Mouse (Mus musculus): Measurements from ENCODE around the gene Scd4.

Scd4 gene

DNA sequence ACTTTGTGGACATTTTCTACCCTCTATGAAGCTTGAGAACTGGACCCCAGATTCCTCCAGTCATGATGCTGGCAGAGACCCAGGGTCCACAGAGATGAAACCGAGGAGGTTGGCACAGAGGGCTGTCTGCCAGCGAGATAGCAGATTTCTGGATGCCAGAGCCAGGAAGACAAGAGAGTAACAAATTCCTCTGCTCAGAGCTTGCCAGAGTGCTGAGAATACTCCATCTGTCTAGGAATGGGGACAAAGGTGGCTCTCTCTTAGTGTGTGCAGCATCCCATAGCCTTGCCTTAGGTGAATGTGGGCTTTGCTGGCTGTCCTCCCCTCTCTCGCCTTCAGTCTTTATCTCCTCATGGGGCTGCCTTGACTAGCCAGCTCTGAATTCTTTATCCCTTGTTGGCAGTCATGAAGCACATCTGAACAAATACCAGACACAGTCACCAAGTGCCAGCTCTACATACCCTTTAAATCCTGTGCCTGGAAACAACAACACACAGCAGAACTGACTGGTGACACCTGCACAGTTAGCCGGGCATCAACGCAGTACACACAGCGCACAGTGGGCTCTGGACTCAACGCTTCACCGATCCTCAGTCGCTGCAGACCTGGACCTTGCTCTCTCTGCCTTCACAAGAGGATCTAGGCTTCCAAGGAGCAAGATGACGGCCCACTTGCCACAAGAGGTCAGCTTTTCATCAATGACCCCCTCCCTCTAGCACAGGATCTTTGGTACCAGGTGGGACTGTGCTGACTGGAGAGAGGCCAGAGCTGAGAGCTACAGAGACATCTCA, at the start of gene Scd4:
Gene Scd4 (plus strand): TSS at position 260 of the 791 bp plus-strand sequence.
- DNase-seq (ENCODE audit: low spot score), result no peak

DNA sequence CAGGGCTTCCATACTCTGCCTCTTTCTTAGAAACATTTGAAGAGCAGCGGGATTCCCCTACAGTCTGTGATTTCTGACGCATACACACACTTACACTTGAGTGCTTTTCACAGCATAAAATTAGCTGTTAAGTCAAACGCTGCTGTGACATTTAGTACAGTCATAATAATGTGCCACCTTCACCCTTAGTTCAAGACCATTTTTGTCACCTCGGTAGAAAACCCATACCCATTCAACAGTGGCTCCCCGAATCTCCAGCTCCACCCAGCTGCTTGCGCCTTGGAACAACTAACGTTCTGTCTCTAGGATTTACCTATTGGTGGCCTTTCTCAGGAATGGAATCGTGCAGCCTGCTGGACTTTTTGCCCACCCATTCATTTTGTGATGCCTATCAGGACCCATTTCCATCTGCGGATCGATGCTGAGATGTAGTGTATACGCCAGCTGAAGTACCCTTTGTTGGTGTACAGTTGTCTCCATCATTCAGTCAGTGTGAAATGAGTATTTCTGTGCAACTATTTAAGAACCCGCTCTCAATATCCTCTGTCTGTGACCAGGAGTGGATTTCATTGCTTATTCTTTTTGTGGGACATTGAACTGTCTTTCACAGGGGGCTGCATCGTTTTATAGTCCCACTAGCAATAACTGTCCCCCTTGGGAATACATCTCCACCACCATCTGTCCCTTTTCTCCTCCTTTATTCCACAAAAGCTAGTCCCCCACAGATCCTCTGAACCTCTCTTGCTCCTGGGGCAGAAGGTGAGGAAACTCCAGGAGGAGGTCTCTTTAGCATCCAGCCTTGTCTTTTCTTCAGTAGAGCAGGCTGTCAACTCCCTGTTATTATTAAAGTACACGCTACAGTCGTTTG, 49.5 kb upstream of the Scd4 start:
- DNase-seq (ENCODE audit: low spot score), result no peak

DNA sequence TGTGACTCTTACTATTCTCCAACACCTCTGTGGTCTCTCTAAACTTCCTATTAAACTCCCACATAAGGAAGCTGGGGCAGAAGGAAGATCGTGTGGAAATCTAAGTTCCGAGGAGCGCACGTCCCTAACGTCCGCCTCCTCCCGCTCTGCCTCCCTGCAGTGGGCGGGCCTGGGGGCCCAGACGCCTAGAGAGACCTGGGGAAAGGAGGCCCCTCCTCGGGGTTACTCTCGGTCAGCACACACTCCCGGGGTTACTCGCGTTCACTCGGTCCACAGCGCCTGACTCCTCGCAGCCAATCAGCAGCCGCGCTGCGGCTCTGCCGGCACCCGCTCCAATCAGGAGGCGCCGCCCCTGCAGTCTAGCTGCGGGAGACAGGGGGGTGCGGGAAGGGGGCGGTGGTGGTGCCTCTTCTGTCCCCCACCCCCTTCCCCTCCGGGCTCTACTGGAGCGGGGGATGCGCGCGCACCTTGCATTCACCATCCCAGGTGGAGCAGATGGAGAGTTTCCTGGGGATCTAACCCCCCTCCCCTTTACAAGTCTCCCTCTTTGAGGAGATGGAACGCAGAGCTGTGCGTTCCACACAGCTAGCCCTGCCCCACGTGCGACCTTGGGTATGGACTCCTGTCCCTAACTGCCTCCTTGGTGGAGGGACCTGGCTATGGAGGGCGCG, 48.7 kb upstream of the Scd4 start:
- peak; percentile 79 for DNase-seq (ENCODE audit: low spot score)

DNA sequence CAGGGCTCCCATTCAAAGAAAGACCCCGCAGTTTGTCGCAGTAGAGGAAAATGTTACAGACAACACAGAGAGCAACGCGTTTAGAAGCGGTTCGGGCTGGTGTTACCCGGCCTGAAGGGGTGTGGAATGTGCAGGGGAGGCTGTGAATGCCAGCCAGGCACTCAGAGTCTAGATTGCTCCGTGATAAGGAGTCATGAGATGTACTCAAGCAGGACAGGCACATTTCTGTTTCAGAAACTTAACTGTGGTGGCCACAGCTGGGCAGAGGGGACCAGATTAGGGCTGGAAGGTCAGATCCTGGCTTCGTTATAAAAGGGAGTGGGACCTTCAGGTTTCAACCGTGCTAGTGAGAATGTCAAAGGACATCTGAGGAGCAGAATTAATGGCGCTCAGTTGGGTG, 48.2 kb upstream of the Scd4 start:
- no peak for DNase-seq (ENCODE audit: low spot score)

DNA sequence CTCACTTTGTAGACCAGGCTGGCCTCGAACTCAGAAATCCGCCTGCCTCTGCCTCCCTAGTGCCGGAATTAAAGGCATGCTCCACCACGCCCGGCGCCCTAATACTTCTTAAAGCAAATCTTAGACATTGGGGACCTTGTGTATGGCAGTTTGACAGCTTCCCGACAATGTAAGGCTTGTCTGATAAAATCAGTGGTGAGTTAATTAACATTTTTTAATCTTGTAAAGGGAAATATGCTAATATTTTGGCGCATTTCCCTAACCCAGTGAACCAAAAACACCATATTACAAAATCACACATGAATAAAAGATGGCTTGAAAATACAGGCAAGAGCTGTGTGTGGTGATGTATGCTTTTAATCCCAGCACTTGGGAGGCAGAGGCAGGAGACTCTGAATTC, 47.3 kb upstream of the Scd4 start:
- DNase-seq (ENCODE audit: low spot score), result no peak

DNA sequence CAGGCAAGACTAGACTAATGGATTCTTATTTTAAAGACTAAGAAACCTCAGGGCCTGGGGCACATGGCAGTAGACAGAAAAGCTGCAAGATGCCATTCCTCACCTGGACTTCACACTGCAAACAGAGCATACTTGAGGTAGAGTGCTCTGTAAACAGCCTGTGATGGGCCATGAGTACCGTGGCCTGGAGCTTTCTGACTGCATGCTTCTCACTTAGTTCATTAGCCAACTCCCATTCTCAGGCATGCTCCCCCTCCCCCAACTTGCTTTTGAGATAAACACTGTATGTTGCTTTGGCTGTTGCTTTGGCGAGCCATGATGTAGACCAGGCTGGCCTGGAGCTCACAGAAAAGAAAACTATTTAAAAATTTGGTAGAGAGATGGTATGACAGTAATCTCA, 46.8 kb upstream of the Scd4 start:
- DNase-seq (ENCODE audit: low spot score), result no peak

DNA sequence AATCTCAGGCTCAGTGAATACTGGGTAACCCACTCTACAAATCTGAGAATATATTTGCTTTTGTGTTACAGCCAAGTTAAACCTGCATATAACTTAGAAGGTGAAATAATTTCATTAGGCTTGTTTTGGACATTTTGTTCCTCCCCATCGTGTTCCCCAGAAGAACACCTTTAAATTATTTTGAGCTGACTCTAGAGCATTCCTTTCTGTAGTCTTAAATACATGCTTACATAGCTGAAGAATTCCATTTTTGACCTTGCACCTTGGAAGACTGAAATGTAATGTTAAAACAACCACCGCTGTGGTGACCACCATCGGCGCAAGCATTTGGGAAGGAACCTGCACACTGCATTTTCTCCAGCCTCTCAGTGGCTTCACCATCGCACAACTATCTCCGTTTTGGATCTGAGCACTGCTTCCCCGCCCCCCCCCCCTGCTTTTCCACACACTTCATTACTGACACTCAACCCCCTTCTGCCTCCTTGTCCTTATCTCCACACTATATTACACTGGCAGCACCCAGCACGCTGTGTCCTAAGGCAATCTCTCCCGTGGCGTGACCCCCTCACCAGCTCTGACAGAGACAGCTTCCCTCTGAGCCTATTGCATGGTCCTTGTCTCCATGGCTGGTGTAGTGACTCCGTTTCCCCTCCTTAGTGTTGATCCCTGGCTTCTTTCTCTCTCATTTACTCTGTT, 45.3 kb upstream of the Scd4 start:
- no peak for DNase-seq (ENCODE audit: low spot score)

DNA sequence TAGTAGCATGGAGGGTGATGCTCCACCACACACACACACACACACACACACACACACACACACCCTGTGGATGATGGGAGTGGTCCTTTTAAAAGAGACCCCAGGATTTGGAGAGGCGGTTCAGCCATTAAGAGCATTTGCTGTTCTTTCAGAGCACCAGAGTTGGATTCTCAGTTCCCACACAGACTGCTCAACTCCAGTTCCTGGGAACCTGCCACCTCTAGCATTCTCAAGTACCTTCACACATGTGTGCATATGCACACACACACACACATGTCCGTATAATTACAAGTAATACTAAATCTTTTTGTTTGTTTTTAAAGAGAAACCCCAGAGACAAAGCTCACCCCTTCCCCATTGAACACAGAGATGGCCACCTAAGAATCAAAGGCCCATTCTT, 40.8 kb upstream of the Scd4 start:
- no peak for DNase-seq (ENCODE audit: low spot score)

DNA sequence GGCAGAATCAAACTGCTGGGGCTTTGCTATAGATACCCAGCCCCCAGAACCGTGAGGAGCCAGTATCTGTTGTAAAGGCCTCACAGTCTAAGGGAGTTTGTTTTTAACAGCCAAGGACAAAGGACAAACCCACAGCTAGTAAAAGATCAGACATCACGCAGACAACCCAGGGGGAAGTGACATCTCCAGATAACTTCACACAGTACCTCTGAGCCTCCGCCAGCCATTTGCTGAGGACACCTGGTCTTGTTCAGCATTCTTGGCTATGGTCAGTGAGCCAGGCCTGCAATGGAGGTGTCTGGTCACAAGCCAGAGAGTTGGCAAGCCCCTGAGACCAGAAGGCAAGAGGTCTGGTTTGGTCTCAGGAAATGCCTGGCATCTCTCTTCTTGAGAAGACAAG, 40.4 kb upstream of the Scd4 start:
- DNase-seq (ENCODE audit: low spot score), result no peak

DNA sequence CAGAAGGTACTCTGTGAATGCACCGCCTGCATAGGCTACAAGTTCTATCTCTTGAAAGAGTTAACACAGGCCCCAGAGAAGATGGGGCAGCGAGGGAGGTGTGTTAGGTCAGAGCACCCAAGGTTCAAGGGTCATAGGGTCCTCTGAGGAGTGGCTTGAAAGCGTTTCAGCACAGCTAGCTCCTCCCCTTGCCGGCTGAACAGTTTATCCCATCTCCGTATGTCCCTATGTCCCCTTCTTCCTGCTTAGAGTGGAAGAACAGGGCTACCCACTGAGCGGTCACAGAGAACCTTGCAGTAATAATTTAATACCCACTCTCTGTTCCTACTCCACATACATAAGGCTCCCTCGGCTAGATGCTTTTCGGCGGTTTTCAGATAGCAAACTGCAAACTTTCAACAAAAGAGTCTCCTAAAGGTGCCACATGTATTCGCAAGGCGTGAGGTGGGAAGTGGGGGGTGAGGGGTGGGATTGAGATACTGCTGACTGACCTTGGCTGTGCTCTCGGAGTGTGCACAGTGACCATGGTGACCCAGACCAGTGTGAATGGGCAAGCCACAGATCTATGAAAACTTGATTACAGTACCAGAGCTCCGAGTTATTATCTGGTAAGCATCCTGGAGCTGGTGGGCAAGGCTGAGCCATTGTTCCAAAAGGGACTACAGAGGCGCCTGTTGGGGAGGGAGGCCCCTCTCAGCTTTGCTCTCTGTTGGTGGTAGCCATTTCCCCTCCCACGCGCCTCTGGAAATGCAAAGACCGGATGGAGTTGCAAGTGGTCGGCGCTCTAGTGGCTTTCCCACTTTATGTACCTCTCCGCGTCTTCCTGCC, 39.7 kb upstream of the Scd4 start, which contains the start of gene Scd2:
Gene Scd2 (plus strand): TSS at position 734 of the 828 bp plus-strand sequence.
- DNase-seq (ENCODE audit: low spot score), result no peak

DNA sequence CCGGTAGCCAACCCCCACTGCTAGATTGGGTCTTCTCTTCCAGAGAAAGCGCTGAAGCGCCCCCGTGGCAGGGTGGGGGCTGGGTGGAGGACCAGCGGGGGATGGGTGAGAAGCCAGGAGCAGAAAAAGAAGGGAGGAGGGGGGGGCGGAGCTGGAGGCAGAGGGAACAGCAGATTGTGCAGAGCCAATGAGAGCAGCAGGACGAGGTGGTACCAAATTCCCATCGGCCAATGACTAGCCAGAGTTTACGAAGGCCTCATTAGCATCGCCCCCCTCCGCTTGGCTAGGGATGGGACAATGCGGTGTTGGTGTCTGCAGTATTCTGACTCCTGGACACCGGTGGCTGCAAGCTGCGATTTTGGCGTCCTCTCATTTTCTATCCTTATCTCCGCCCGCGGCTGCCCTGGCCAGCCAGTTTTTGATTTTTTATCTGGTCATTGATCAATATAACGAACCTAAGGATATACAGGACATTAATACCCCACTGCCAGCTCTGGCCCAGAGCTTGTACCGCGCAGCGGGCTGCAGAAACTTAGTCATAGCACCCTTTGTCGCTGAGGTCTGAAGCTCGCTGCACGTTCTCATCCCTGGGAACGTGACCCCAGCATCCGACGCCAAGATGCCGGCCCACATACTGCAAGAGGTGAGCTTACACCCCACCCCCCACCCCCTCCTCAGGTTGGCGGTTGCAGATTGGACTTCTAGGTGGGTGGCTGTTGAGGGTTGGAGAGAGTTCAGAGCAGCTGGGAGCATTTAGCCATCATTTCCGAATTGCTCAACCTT, 38.9 kb upstream of the Scd4 start:
- DNase-seq (ENCODE audit: low spot score), result peak; percentile 76

DNA sequence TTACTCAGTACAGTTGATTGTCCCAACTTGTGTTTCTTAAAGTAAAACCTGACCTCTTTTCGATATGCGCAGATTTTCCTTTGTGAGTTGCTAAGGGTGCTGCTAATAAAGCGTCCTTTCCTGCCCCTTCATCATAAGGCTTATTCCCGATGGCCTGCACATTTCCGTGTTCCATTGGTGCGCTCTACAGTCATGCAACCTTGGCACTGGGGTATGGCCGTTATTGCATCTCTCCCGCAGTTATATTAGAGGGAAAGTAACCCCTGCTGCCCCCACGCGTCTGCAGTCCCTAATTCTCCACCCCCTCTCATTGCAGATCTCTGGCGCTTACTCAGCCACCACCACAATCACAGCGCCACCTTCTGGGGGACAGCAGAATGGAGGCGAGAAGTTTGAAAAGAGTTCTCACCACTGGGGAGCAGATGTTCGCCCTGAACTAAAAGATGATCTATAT, 38.3 kb upstream of the Scd4 start:
- DNase-seq (ENCODE audit: low spot score), result peak; percentile 90

DNA sequence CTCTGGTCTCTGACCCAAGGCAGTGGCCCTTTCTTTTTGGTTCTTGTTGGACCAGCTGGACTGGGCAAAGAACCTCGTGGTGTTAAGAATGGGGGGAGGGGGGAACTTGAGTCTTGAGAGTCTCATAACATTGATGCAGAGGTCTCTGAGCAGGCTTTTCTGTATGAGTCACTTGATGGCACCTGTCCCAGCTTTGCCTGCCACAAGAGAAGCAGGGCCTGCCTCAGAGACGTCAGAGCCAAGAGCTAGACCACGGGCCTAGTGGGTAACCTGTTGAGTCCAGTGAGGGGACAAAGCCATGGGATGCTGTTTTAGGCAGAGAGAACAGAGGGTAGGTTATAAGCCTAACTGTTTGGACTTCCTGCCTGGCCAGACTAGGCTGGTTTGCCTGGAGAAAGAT, 37.6 kb upstream of the Scd4 start:
- no peak for DNase-seq (ENCODE audit: low spot score)

DNA sequence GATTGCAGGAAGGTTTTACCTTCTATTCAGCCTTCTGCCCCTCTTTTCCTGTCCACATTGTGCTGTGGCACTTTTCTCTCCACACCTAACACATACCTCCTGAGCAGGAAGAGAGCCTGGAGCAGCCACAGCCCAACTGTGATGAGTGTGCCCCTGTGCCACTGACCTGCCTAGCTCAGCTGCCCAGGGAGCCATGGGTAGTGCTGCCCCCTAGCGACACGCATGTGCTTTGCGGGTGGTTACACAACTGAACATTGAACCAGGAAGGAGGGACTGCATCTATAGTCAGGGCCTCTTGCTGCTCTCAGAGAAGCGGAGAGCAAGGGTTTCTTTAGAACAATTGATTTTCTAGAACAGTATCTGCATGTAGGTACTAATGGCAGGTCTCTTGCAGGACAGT, 37.2 kb upstream of the Scd4 start:
- peak; percentile 80 for DNase-seq (ENCODE audit: low spot score)

DNA sequence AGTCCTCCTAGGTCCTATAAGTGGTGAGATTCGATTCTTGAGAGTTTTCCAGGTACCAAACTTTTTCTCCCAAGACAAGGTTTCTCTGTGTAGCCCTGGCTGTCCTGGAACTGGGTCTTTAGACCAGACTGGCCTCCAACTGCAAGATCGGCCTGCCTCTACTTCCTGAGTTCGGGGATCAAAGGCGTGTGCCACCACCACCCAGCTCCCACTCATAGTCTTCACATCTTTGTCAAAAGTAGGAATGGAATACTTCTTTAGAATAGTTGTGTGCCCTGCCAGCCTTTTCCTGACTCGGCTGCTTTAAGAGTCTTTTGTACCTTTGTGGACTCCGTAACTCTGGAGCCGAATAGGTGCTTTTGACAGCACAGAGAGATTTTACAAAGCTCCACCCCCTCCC, 36.7 kb upstream of the Scd4 start:
- DNase-seq (ENCODE audit: low spot score), result no peak

DNA sequence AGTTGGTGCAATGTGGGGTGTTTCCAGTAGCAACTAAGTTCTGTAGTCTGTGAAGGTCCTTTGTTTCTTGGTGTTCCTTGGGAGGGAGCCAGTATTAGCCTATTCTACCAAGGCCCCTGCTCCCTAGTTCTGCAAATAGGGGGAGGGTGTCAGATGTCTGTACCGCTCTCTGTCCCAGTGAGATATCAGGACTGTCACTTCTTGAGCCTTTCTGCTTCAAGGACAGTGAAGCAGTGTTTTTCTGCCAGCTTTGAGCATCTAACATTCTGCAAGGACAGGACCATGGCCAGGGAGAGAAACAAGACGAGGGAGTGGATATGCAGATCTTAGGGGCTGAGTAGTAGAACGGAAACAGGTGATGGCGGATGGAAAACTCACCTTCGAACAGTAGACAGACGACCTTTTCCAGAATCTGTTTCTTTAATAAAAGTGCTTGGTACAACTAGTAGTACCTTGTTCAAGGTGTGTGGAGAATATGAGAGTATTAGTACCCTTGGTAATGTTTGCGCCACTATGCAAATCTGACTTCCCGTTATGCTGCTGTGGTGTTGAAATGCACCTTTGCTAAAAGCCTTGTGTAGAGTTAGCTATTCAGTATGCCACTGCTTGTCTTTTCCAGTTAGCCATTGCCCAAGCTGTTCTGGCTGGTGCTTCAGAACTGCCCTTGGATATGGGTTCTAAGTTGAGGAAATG, 35.7 kb upstream of the Scd4 start:
- DNase-seq (ENCODE audit: low spot score), result no peak

DNA sequence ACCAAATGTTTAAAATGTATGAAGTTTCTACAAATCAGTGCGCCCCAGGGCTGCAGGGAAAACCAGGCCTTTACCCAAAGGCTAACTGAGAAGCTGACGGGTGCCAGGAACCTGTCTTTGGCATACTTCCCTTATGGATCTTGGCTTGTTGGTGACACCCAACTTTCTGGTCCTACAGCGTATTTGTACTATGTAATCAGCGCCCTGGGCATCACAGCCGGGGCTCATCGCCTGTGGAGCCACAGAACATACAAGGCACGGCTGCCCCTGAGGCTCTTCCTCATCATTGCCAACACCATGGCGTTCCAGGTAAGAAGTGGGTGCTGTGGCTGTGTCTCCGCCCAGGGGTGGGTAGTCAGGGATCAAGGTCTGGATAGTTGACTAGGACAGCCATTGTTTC, 35.0 kb upstream of the Scd4 start:
- no peak for DNase-seq (ENCODE audit: low spot score)

DNA sequence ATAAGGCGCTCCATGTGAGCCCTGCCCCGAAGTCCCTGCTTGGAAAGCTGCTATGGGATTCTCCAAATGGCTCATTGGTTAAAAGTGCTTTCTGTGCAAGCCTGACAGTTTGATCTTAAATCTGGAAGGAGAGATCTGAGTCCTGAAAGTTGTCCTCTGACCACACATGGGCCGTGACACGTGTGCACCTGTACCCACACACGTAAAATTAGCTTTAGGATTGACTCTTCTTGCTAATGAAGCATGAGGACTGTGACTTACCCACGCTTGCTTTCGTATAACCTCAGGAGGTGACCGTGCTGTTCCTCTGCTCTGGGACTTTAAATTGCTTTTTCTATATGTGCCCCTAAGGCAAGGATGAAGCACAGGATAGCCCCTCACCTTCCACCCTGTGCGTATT, 33.8 kb upstream of the Scd4 start:
- DNase-seq (ENCODE audit: low spot score), result no peak

DNA sequence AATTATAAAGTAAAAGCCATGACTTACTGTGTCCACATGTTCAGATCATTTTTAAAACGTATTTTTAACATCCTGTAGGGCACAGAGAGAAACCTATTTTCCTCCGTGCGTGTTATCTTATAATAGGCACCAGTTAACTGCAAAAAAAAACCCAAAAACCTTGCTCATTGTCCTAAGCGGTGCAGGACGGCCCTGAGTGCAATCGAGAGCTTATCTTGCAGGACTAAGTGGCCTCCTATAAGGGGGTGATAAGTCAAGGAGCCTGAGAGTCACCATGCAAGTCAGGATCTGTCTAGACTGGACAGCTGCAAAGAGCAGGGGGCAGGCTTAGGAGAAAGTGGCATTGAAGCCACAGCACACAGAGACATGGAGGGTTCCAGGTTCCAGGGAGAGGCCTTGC, 33.0 kb upstream of the Scd4 start:
- no peak for DNase-seq (ENCODE audit: low spot score)

DNA sequence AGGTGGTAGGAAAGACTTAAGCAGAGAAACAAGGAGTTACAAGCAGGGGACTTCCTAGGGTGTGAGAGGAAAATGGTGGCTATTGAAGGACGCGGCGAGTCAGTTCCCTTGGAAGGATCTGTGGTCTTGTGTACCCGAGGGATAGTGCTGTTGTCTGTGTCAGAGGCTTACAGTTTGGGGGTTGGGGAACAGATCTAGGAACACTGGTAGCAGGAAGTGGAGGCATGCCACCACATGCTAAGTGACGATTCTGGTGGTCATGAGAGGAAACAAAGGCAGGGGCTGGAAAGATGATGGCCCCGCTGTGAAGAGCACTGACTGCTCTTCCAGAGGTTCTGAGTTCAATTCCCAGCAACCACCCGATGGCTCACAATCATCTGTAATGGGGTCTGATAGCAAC, 32.4 kb upstream of the Scd4 start:
- no peak for DNase-seq (ENCODE audit: low spot score)
